Mouse (Mus musculus) CH12.LX (cell line): ENCODE results near the gene Abhd2. TPM values are rescaled to one million over a fixed set of nuclear protein-coding genes. Genes with fewer than 3 reads are reported as not detected.

Source experiments
- DNase-seq: peaks from one replicate; pipeline ENCODE4 v3.0.0-alpha.2; 2013; ENCODE audit errors: extremely low read depth
- H3K27ac ChIP-seq: 2 replicates; pipeline ENCODE4 v1.5.1; 2012; ENCODE audit warnings: low read depth, mild to moderate bottlenecking, control low read depth, moderate library complexity; ENCODE audit not compliant: insufficient read depth
- H3K27me3 ChIP-seq: replicated peaks from 2 replicates; pipeline ENCODE3; 2012; ENCODE audit warnings: inconsistent platforms
- H3K36me3 ChIP-seq, 2 experiments: replicated peaks in 1 of 2; 2 replicates each; pipeline versions ENCODE3 to v1.6.1; 2012; ENCODE audit warnings: inconsistent platforms in 1 of 2, low read length in 1 of 2, mild to moderate bottlenecking in 1 of 2, mixed read lengths in 1 of 2, moderate library complexity in 1 of 2; ENCODE audit not compliant: control insufficient read depth in 1 of 2, insufficient read depth in 1 of 2
- H3K4me1 ChIP-seq, 2 experiments: 2 replicates each; pipeline ENCODE4 v1.6.1; 2012; ENCODE audit warnings: inconsistent platforms in 1 of 2, moderate library complexity in 1 of 2; ENCODE audit not compliant: insufficient read depth in 2 of 2, control insufficient read depth in 1 of 2
- H3K4me2 ChIP-seq: 2 replicates; pipeline ENCODE4 v1.6.1; 2012; ENCODE audit warnings: low read depth, mild to moderate bottlenecking, control low read depth; ENCODE audit not compliant: poor library complexity, insufficient read depth, severe bottlenecking
- H3K4me3 ChIP-seq, 3 experiments: fragments of 150-350 bp in 1 of 3; sonication (generic) in 1 of 3; replicated peaks in 1 of 3; 2 replicates each; pipeline versions ENCODE3 to v1.5.1; 2011 to 2012; ENCODE audit warnings: low read depth in 2 of 3, low read length in 2 of 3, mild to moderate bottlenecking in 2 of 3, moderate library complexity in 2 of 3, control low read depth in 1 of 3, improper control_type of control experiment in 1 of 3, inconsistent platforms in 1 of 3, mixed read lengths in 1 of 3; ENCODE audit not compliant: poor library complexity in 1 of 3
- H3K79me2 ChIP-seq: replicated peaks from 2 replicates; pipeline ENCODE4 v1.6.1; 2012; ENCODE audit warnings: mild to moderate bottlenecking, moderate library complexity; ENCODE audit not compliant: control insufficient read depth, poor library complexity, insufficient read depth, severe bottlenecking; ENCODE audit errors: extremely low read depth
- H3K9ac ChIP-seq: 2 replicates; pipeline ENCODE4 v1.6.1; 2012; ENCODE audit warnings: low read depth, mild to moderate bottlenecking, control low read depth, moderate library complexity; ENCODE audit not compliant: insufficient read depth
- H3K9me3 ChIP-seq: replicated peaks from 2 replicates; pipeline ENCODE3; 2012; ENCODE audit warnings: low read length, inconsistent platforms, mixed read lengths
- BHLHE40 ChIP-seq: IDR thresholded peaks from 2 replicates; pipeline ENCODE4 v1.6.1; 2011; ENCODE audit warnings: mild to moderate bottlenecking, low read depth, low read length, improper control_type of control experiment
- CHD2 ChIP-seq: IDR thresholded peaks from 2 replicates; pipeline ENCODE4 v1.6.1; 2011; ENCODE audit warnings: low read length, improper control_type of control experiment
- CTCF ChIP-seq, 2 experiments: IDR thresholded peaks in 1 of 2; conservative IDR thresholded peaks in 1 of 2; 2 replicates each; pipeline ENCODE4 v1.5.1; 2011 to 2012; ENCODE audit warnings: low read depth in 2 of 2, low read length in 2 of 2, improper control_type of control experiment in 1 of 2, inconsistent platforms in 1 of 2, mild to moderate bottlenecking in 1 of 2, moderate library complexity in 1 of 2
- E2F4 ChIP-seq: IDR thresholded peaks from 2 replicates; pipeline ENCODE4 v1.6.1; 2011; ENCODE audit warnings: low read depth, low read length, improper control_type of control experiment; ENCODE audit not compliant: insufficient replicate concordance
- GABPA ChIP-seq: IDR thresholded peaks from 2 replicates; pipeline ENCODE4 v1.6.1; 2012; ENCODE audit warnings: low read depth, low read length, improper control_type of control experiment, inconsistent platforms; ENCODE audit not compliant: insufficient replicate concordance
- POLR2AphosphoS2 ChIP-seq: IDR thresholded peaks from 2 replicates; pipeline ENCODE4 v1.6.1; 2011; ENCODE audit warnings: low read depth, low read length, improper control_type of control experiment
- SMC3 ChIP-seq: IDR thresholded peaks from 2 replicates; pipeline ENCODE4 v1.6.1; 2011; ENCODE audit warnings: low read depth, low read length, improper control_type of control experiment
- USF1 ChIP-seq: IDR thresholded peaks from 2 replicates; pipeline ENCODE4 v1.6.1; 2014; ENCODE audit warnings: low read depth, mild to moderate bottlenecking, inconsistent platforms, low read length, improper control_type of control experiment
- ZKSCAN1 ChIP-seq: IDR thresholded peaks from 2 replicates; pipeline ENCODE4 v1.6.1; 2012; ENCODE audit warnings: low read depth, inconsistent platforms, low read length, improper control_type of control experiment, borderline replicate concordance
- dilution Hi-C: fragments of 300-500 bp; cut with MboI; formaldehyde crosslinking; loops from 2 replicates; pipeline ENCODE4 v1.14.3; 2020; ENCODE audit warnings: low sequenced_read_pairs; ENCODE audit not compliant: extremely low pct_unique_long_range_greater_than_20kb, extremely low pct_ligation_motif_present
- in situ Hi-C: fragments of 300-500 bp; cut with MboI; formaldehyde crosslinking; loops from 3 replicates; pipeline ENCODE4 v1.14.3; 2019; ENCODE audit warnings: low sequenced_read_pairs, low pct_ligation_motif_present, low pct_unique_long_range_greater_than_20kb, mixed read lengths
- polyA plus RNA-seq: library from polyadenylated mRNA; unstranded; fragments of >175 nt; gene quantifications from 2 replicates; pipeline ENCODE4 v1.2.1, GENCODE M21; 2012; ENCODE audit warnings: low read depth; ENCODE audit not compliant: insufficient read length
- total RNA-seq, 2 experiments: library from RNA; depleted of rRNA; stranded (reverse); fragments of 300-350 nt in 1 of 2; fragments of >200 nt in 1 of 2; gene quantifications; 2 replicates each; pipeline ENCODE4 v1.2.3; 2012 to 2014

Abhd2 gene
- total and polyA plus RNA-seq, 3 experiments = 6.0 to 15.4 (median 9.9) TPM

GRCm38 (mm10) chr7:79255752-79256151, 17.2 kb upstream of the Abhd2 start:
- DNase-seq = no peak
- in situ Hi-C loops = loop anchor here (25.0 kb wide), 1 partner anchor 207 kb away; the partner anchor contains the start of gene Polg

GRCm38 (mm10) chr7:79256716-79257115, 16.3 kb upstream of the Abhd2 start:
- no peaks in the 10 kb centered on the region for H3K36me3 ChIP-seq
- in situ Hi-C loops = loop anchor here (25.0 kb wide), 1 partner anchor 206 kb away; the partner anchor contains the start of gene Polg
- no peak overlapping the region for H3K27ac ChIP-seq
- H3K4me2 ChIP-seq = no peak overlapping the region
- DNase-seq = no peak
- no peak overlapping the region for H3K4me3 ChIP-seq
- no peak for TF ChIP-seq USF1
- no peak for TF ChIP-seq ZKSCAN1
- TF ChIP-seq E2F4 = no peak
- no peak for TF ChIP-seq POLR2AphosphoS2
- no peak for TF ChIP-seq GABPA
- TF ChIP-seq, all 38 proteins: peak for 0
- dilution Hi-C loops = no loop called here
- H3K4me1 ChIP-seq = no peaks in the 10 kb centered on the region
- no peaks in the 10 kb centered on the region for H3K27me3 ChIP-seq
- no peaks in the 10 kb centered on the region for H3K9me3 ChIP-seq
- H3K9ac ChIP-seq = no peak overlapping the region
- H3K79me2 ChIP-seq = no peaks in the 10 kb centered on the region

More at GRCm38 (mm10) chr7:79255752-79256151, 17.2 kb upstream of the Abhd2 start:
- Histone ChIP-seq H3K79me2 (no peaks in the 10 kb centered on the region), H3K27me3 (no peaks in the 10 kb centered on the region), H3K4me2 (no peak overlapping the region), H3K9me3 (no peaks in the 10 kb centered on the region), H3K36me3 (no peaks in the 10 kb centered on the region), H3K4me3 (no peak overlapping the region), H3K4me1 (no peaks in the 10 kb centered on the region), H3K27ac (no peak overlapping the region), H3K9ac (no peak overlapping the region)
- dilution Hi-C loops = no loop called here
- peak in 1 of 2 experiments; percentile 29; a peak in 2 of 4 replicates for TF ChIP-seq CTCF (conservative IDR thresholded peaks at IDR 0.05 in 1 of 2, IDR thresholded peaks at IDR 0.05 in 1 of 2; ENCODE audit: low read depth in 2 of 2, low read length in 2 of 2)
- 0 out of 2 replicates have a peak, but pooled peaks have one; percentile 5 for TF ChIP-seq SMC3
- TF ChIP-seq BHLHE40 = no peak

- no peak for TF ChIP-seq CHD2
- TF ChIP-seq, all 38 proteins: peak for 0
- Histone ChIP-seq H3K4me1 (no peaks in the 10 kb centered on the region), H3K27me3 (peaks cover under 1% of the 10 kb centered on the region), H3K4me2 (no peak overlapping the region), H3K9ac (no peak overlapping the region), H3K79me2 (no peaks in the 10 kb centered on the region), H3K27ac (no peak overlapping the region), H3K9me3 (no peaks in the 10 kb centered on the region), H3K36me3 (no peaks in the 10 kb centered on the region), H3K4me3 (no peak overlapping the region)
- dilution Hi-C loops (no loop called here), in situ Hi-C loops (loop anchor here (25.0 kb wide), 1 partner anchor 203 kb away; the partner anchor contains the start of gene Polg)
- DNase-seq = no peak
Observed at GRCm38 (mm10) chr7:79258981-79259542, 13.9 kb upstream of the Abhd2 start.
